Mouse (Mus musculus) liver, postnatal 0 days (tissue): ENCODE measurements at regions not wholly inside any gene's neighbourhood (a gene's known extent, or its start where the extent isn't known, plus 50 kb on each side); places are given as distances from the start of the nearest gene placed in this dataset.

Source experiments
- CTCF ChIP-seq: sonication (generic); IDR thresholded peaks from 2 replicates; pipeline ENCODE4 v1.5.1; 2016; ENCODE audit warnings: antibody characterized with exemption, low read depth
- EP300 ChIP-seq: IDR thresholded peaks from 2 replicates; pipeline ENCODE4 v1.6.1; 2016; ENCODE audit warnings: antibody characterized with exemption, low read depth, mild to moderate bottlenecking

- peak; percentile 99 for TF ChIP-seq EP300
- no peak for TF ChIP-seq CTCF
Observed at GRCm38 (mm10) chr15:36360694-36361521, 646.7 kb downstream of the Zfp706 start.
